ENCODE assay signal across 18 mouse cellular contexts in genomic region chr10:50312591-50312990, GRCm38 (mm10).
"Had no signal": no experiment of that assay in that cellular context is flagged by ENCODE, and none has a peak within 500 bp of the region (broad histone marks: within the 10 kb centered on the region; RNA-seq: fewer than 3 reads in every experiment).

No protein-coding gene starts in this region.

- H3K4me2 ChIP-seq: liver, embryonic 13.5 days; lung, embryonic 15.5 days; midbrain, embryonic 13.5 days had no signal

- H3K9ac ChIP-seq: liver, embryonic 13.5 days; lung, embryonic 15.5 days; midbrain, embryonic 13.5 days had no signal

- H3K9me3 ChIP-seq: lung, embryonic 15.5 days; midbrain, embryonic 10.5 days; midbrain, embryonic 13.5 days had no signal

- DNase-seq: kidney, adult 2 months; kidney, postnatal 25 days; layer of hippocampus, postnatal 36 days; left cerebral cortex, postnatal 4 days; liver, embryonic 13.5 days; lung, postnatal 10 days; lung, postnatal 36 days; thymus, adult 18-20 months; thymus, postnatal 14 days; thymus, postnatal 4 days had no signal

- H3K36me3 ChIP-seq: liver, embryonic 13.5 days; lung, embryonic 15.5 days; midbrain, embryonic 10.5 days; midbrain, embryonic 13.5 days had no signal

- ATAC-seq: intestine, postnatal 0 days; midbrain, embryonic 13.5 days; midbrain, embryonic 16.5 days had no signal

- H3K4me3 ChIP-seq: layer of hippocampus, adult 2 months; liver, embryonic 13.5 days; lung, embryonic 15.5 days; midbrain, embryonic 10.5 days; midbrain, embryonic 13.5 days; myocyte had no signal

- H3K27ac ChIP-seq: kidney, postnatal 0 days; layer of hippocampus, adult 2 months; liver, embryonic 13.5 days; lung, embryonic 15.5 days; midbrain, embryonic 10.5 days; midbrain, embryonic 13.5 days had no signal

- H3K27me3 ChIP-seq: liver, embryonic 13.5 days; lung, embryonic 15.5 days; midbrain, embryonic 13.5 days had no signal

- H3K4me1 ChIP-seq: liver, embryonic 13.5 days; lung, embryonic 15.5 days; midbrain, embryonic 10.5 days; midbrain, embryonic 13.5 days had no signal
